Mouse (Mus musculus) frontal cortex, postnatal 14 days (tissue): ENCODE measurements around the gene Fam219b.
A peak's percentile ranks its signal among the peaks of the same experiment; 100 is the strongest.

Experiments used
- DNase-seq, 2 experiments: peaks; one replicate each; pipeline ENCODE4 v3.0.0; 2022; ENCODE audit warnings: low spot score in 2 of 2

The Fam219b gene

DNA sequence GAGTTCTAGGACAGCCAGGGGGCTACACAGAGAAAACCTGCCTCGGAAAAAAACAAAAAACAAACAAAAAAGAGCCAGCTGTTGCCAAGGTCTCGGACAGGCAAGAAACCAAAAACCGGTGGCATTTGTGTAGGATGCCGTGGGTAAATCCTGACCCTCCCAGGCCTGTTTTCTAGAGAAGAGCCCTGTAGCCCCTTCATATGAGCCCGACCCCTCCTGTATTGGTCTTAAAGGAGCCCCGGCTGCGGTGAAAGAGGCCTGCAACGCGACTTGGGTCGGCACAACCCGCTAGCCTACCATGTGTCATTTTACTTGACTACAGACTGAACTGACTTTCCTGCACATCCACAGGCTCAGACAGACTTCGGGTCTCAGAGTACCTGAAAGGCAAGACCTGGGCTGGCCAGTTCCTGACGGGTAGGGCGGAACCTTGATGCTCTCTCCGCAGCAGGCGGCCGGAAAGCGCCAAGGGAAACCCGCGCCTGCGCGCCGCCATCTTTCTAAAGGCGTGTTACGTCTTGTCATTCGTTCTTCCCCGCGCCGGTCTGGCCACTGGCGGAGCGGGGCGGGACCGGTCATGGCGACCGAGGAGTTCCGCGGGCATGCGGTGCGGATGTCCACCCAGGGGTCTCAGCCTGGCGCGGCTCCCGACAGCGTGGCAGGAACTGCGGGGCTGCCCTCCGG, at the start of gene Fam219b:
Gene Fam219b (plus strand): TSS at position 485 of the 684 bp plus-strand sequence.
- DNase-seq, result peak; percentile 87 to 91

GRCm38 (mm10) chr9:57487807-57488206, 49.5 kb upstream of the Fam219b start:
- DNase-seq, result no peak

- no peak for DNase-seq
Observed at GRCm38 (mm10) chr9:57493532-57493931, 43.8 kb upstream of the Fam219b start.

GRCm38 (mm10) chr9:57494970-57495369, 42.4 kb upstream of the Fam219b start:
- no peak for DNase-seq

- no peak for DNase-seq
Observed at GRCm38 (mm10) chr9:57497236-57497635, 40.1 kb upstream of the Fam219b start.

GRCm38 (mm10) chr9:57498536-57498935, 38.8 kb upstream of the Fam219b start:
- no peak for DNase-seq

- no peak for DNase-seq
Observed at GRCm38 (mm10) chr9:57501452-57501851, 35.9 kb upstream of the Fam219b start.

- peak; percentile 45 to 57 for DNase-seq
Observed at GRCm38 (mm10) chr9:57501861-57502260, 35.5 kb upstream of the Fam219b start.

GRCm38 (mm10) chr9:57502911-57503621, 34.3 kb upstream of the Fam219b start:
- DNase-seq, result no peak

DNA sequence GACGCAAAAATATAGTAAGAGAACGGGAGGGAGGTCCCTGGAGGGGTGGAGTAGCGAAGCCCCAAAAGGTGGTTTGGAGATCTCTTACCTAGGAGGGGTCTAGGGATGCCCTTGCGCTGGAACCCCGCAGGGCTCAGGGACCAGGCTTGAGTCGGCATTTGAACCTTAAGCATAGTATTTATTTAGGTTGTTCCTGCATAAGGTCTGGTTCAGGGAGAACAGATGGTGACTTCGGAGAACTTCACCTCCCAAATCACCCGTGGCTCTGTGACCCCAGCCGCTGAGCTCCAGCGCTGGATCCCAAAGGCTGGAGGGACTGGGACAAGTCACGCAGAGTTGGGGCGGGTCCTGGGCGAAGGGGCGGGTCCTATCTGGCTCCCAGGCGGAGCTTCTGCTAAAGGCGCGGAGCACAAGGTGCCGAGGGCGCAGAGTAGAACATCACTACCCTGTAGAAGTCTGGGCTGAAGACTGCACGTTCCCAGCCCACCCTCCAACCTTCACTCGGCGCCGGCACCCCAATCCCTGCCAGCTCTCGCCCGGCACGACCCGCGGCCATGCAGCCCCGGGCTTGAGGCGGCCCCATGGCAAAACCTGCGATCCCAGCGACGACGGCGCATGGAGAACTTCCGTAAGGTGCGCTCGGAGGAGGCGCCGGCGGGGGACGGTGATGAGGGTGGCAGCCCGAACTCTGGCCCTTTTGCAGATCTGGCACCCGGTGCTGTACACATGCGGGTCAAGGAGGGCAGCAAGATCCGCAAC, 33.5 kb upstream of the Fam219b start, which contains the start of gene Rpp25:
Gene Rpp25 (plus strand): TSS at position 405 of the 759 bp plus-strand sequence.
- peak; percentile 42 to 53 for DNase-seq

DNA sequence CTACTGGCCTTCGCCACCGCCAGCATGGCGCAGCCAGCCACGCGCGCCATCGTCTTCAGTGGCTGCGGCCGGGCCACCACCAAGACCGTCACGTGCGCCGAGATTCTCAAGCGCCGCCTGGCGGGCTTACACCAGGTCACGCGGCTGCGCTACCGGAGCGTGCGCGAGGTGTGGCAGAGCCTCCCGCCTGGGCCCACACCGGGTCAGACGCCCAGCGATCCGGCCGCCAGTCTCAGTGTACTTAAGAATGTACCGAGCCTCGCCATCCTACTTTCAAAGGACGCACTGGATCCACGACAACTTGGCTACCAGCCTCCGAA, 33.0 kb upstream of the Fam219b start:
- peak; percentile 37 to 38 for DNase-seq

DNA sequence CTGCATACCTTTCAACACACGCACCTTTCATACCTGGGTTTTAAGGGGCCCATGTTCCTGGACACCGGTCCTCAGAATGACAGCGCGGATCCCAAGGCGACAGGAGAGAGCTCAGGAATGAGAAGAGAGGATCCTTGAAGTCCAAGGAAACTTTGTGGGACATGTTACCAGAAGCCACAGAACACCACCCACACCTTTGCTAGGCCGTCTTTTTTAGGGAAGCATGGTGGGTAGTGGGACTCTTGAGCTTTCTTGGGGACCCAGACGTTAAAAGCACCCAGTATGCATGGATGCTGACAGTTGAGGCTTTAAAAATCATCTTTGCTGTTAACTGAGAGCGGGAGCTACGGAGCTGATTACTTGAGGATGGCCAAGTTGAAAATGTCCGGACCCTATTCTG, 32.4 kb upstream of the Fam219b start:
- no peak for DNase-seq

DNA sequence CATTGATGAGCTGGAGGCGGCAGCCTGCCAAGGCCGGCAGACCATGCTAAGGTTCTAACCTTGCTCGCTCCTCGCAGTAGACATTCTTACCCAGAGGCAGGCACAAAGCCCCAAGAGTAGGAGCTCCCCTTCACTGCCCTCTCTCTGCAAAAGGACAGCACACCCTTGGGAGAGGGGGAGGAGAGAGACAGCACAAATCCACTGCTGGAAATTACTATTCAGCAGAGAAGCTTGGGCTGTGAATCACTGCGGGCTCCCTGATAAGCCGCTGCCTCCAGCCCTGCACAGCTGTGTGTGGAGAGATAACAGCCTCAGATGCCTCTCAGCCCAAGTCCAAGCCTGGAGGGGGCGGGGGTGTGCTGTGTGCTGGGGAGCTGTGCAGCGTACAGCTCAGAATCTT, 31.6 kb upstream of the Fam219b start:
- DNase-seq, result peak; percentile 51 to 53

GRCm38 (mm10) chr9:57510577-57510976, 26.8 kb upstream of the Fam219b start:
- DNase-seq, result no peak

- peak in 1 of 2 experiments; percentile 58 for DNase-seq
Observed at GRCm38 (mm10) chr9:57517113-57517512, 20.2 kb upstream of the Fam219b start.

GRCm38 (mm10) chr9:57520375-57521055, 16.8 kb upstream of the Fam219b start:
- DNase-seq, result no peak

DNA sequence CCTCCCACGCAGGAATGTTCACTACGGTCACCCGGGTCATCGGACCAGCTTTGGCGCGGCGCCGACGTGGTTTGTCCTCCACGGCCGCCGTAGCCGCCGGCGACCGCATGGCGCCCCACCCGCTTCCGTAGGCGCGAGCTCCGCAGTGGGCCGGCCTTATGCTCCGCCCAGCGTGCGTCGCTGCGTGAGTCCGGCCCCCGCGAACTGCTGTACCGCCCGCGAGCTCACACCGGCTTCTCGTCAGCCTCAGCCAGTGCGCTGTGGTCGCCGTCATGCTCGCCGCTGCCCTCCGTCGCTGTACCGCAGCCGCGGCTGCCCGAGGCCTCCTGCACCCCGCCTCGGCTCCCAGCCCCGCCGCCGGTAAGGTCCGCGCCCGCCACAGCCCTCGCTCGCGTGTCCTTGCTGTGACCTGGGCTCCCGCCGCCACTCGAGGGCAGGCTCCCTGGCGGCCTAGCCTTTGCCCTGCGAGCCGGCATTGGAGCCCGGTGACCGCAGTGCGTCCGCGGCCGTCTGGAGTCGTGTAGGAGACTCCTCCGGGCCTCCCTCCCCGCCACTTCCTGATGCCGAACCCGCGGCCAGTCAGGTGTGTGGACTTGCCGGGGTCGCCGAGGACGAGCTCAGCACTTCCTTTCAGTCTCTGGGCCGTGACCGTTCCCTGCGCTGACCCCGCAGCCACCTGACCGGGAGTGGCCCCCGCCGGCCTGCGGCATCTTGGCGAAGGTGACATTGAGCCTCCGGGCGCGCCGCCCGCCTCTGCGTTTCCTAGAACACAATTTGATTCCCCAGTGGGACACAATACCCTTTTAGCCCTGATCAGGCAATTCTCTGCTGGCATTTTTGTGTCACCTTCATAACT, 16.0 kb upstream of the Fam219b start, which contains the start of gene Cox5a:
Gene Cox5a (plus strand): TSS at position 219 of the 856 bp plus-strand sequence.
- DNase-seq, result peak; percentile 88 to 91

- DNase-seq, result no peak
Observed at GRCm38 (mm10) chr9:57522114-57522860, 15.0 kb upstream of the Fam219b start.

DNA sequence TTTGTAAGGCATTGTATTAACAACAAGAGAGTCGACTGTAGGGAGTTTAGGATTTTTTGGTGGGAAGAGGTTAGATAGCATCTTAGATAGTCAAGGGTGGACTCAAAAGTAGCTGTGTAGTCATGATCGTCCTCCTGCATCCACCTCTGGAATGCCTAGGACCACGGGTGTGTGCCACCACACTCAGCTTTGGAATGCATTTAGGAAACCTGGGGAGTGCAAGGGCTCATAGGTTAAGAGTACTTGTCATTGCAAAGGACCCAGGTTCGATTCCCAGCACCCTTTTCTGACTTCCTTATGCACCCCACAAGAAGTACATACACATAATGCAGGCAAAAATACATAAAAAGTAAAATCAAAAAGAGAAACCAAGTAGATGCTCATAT, 14.5 kb upstream of the Fam219b start:
- DNase-seq, result no peak

- no peak for DNase-seq
Observed at GRCm38 (mm10) chr9:57523754-57524153, 13.6 kb upstream of the Fam219b start.
